Mouse (Mus musculus): Measurements from ENCODE around the gene Snupn. TPM values are rescaled to one million over a fixed set of nuclear protein-coding genes. Genes with fewer than 3 reads are reported as not detected.

The Snupn gene
- polyA plus RNA-seq, 1 experiment, result not detected

DNA sequence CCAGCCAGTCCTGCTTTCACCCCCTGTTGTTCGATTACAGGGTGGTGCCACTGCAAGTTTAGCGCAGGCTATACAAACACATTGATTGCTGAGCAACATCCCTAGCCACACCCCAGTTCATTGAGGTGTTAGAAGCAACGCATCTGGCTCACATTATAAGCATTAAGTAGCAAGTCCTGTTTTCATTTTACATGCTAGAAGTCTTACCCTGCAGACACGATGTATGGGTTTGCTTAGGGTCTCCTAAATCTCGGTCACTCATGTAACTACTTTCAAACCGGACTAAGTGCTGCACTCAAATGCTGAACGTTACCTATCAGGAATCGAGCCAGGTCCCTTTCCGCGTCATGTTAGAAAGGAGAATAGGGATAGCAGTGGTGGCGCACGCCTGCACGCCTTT is 911 bp upstream of the Snupn start:
- TF ChIP-seq CTCF (IDR thresholded peaks at IDR 0.05; ENCODE audit: insufficient read depth, low read depth, low read length), result no peak
- TF ChIP-seq POLR2A (IDR thresholded peaks at IDR 0.05; ENCODE audit: insufficient read depth, low read depth, low read length), result no peak
- 26% methylated on average over 13 of the region's 13 CpGs for WGBS
- no peak overlapping the region for H3K27ac ChIP-seq (ENCODE audit: insufficient read depth, low read depth, low read length)
- H3K4me1 ChIP-seq (ENCODE audit: control insufficient read depth, insufficient read depth, low read length), result no peaks in the 10 kb centered on the region; the same call in 1 of the 2 replicates
- no peak overlapping the region for H3K4me3 ChIP-seq (ENCODE audit: insufficient read depth, low read depth, low read length)

DNA sequence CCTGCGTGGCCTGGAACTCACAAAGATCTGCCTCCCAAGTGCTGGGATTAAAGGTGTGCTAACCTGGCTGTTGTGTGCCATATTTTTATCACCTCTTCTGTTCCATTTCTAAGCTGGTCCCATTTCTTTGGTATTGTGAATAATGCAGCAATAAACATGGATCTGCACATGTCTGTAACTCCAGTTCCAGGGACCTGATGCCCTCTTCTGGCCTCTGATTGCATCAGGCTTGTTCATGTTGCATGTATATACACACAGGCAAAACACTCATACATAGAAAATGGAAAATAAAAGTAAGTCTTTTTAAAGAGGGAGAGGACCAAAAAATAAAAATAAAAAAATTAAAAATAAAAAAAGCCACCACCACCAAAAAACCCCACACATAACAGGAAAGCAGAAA is 2.9 kb downstream of the Snupn start:
- WGBS, result 97% methylated on average over 1 of the region's 1 CpGs
- Histone ChIP-seq H3K4me1 (ENCODE audit: control insufficient read depth, insufficient read depth, low read length) (no peaks in the 10 kb centered on the region; the same call in 1 of the 2 replicates), H3K4me3 (ENCODE audit: insufficient read depth, low read depth, low read length) (no peak overlapping the region), H3K27ac (ENCODE audit: insufficient read depth, low read depth, low read length) (no peak overlapping the region)
- TF ChIP-seq POLR2A (IDR thresholded peaks at IDR 0.05; ENCODE audit: insufficient read depth, low read depth, low read length), result no peak
- TF ChIP-seq CTCF (IDR thresholded peaks at IDR 0.05; ENCODE audit: insufficient read depth, low read depth, low read length), result no peak

DNA sequence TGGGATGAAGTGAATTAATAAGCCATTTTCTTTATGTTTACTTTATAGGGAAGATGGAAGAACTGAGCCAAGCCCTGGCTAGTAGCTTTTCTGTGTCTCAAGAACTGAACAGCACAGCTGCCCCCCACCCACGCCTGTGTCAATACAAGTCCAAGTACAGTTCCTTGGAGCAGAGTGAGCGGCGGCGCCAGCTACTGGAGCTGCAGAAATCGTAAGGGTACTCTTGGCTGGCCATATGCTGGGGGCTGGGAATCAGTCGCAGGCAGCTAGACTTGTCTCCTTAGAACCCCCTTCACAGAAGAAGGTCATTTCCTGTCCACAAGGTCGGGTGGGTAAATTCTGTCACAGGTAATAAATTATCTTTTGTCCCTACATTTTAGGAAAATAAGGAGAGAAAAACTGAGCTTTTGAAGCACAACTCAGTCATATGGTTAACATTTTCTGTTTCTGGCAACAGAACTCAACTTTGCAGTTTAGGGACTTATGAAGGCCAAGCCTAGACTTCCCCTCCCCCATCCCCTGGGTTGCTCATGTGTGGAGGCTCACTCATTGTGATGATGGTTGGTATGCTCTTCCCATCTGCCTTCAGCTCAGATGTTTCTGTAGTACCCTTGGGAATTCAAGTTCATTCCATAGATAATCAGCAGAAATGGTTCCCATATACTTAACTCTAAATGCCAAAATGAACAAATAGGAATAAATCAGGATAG is 6.4 kb downstream of the Snupn start:
- H3K4me1 ChIP-seq (ENCODE audit: control insufficient read depth, insufficient read depth, low read length), result no peaks in the 10 kb centered on the region
- TF ChIP-seq POLR2A (IDR thresholded peaks at IDR 0.05; ENCODE audit: insufficient read depth, low read depth, low read length) (no peak), CTCF (IDR thresholded peaks at IDR 0.05; ENCODE audit: insufficient read depth, low read depth, low read length) (no peak)
- WGBS, result 90% methylated on average over 7 of the region's 7 CpGs

DNA sequence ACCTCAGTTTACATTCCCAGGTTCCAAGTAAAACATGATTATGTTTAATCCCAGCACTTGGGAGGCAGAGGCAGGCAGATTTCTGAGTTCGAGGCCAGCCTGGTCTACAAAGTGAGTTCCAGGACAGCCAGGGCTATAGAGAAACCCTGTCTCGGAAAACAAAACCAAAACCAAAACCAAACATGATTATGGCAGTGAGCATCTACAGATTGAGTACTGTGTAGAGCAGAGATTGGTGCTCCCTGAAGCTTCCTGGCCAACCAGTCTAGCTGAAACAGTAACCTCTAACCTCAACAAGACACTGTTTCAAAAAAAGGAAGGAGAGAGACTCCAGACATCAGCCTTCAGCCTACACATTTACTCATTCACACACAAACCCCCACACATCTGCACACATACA is 8.0 kb downstream of the Snupn start:
- 99% methylated on average over 2 of the region's 2 CpGs for WGBS
- Histone ChIP-seq H3K4me1 (ENCODE audit: control insufficient read depth, insufficient read depth, low read length) (no peaks in the 10 kb centered on the region), H3K27ac (ENCODE audit: insufficient read depth, low read depth, low read length) (no peak overlapping the region), H3K4me3 (ENCODE audit: insufficient read depth, low read depth, low read length) (no peak overlapping the region)
- no peak for TF ChIP-seq POLR2A (IDR thresholded peaks at IDR 0.05; ENCODE audit: insufficient read depth, low read depth, low read length)
- TF ChIP-seq CTCF (IDR thresholded peaks at IDR 0.05; ENCODE audit: insufficient read depth, low read depth, low read length), result no peak

More for the DNA sequence above, 6.4 kb downstream of the Snupn start:
- no peak overlapping the region for H3K4me3 ChIP-seq (ENCODE audit: insufficient read depth, low read depth, low read length)
- H3K27ac ChIP-seq (ENCODE audit: insufficient read depth, low read depth, low read length), result no peak overlapping the region

DNA sequence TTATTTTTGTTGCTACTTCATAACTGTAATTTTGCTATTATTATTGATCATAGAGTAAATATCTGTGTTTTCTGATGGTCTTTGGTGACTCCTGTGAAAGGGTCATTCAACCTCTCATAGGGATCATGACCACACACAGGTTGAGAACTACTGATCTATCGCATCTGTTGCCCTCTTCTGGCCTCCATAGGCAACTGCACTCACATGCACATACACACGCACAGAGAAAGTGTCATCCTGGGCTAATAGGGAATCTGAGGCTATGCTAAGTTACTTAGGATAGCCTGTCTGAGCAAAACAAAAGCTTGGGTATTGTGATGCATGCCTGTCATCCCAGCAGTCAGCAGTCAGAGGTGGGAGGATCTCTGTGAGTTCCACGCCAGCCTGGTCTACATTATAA is 10.9 kb downstream of the Snupn start:
- Histone ChIP-seq H3K4me1 (ENCODE audit: control insufficient read depth, insufficient read depth, low read length) (no peaks in the 10 kb centered on the region), H3K27ac (ENCODE audit: insufficient read depth, low read depth, low read length) (no peak overlapping the region), H3K4me3 (ENCODE audit: insufficient read depth, low read depth, low read length) (no peak overlapping the region)
- TF ChIP-seq CTCF (IDR thresholded peaks at IDR 0.05; ENCODE audit: insufficient read depth, low read depth, low read length), result no peak
- TF ChIP-seq POLR2A (IDR thresholded peaks at IDR 0.05; ENCODE audit: insufficient read depth, low read depth, low read length), result no peak
- 96% methylated on average over 3 of the region's 3 CpGs for WGBS

DNA sequence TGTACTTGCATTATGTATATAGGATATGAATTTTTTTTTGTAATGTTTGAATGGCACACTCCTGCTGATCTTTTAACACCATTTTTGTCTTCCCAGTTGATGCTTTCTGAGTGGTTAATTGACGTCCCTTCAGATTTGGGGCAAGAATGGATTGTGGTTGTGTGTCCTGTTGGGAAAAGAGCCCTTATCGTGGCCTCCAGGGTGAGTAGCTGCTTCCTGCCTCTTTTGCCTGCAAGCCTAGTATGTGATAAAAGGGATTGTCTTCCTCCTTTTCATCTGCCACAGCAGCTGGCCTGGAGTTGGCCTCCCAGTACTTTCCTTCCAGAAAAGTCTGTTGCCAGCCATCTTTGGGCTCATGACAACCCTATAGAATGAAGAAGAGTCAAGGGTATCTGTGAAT is 19.5 kb downstream of the Snupn start:
- 86% methylated on average over 2 of the region's 2 CpGs for WGBS
- Histone ChIP-seq H3K27ac (ENCODE audit: insufficient read depth, low read depth, low read length) (no peak overlapping the region), H3K4me3 (ENCODE audit: insufficient read depth, low read depth, low read length) (no peak overlapping the region), H3K4me1 (ENCODE audit: control insufficient read depth, insufficient read depth, low read length) (no peaks in the 10 kb centered on the region)
- TF ChIP-seq POLR2A (IDR thresholded peaks at IDR 0.05; ENCODE audit: insufficient read depth, low read depth, low read length), result no peak
- TF ChIP-seq CTCF (IDR thresholded peaks at IDR 0.05; ENCODE audit: insufficient read depth, low read depth, low read length), result no peak

DNA sequence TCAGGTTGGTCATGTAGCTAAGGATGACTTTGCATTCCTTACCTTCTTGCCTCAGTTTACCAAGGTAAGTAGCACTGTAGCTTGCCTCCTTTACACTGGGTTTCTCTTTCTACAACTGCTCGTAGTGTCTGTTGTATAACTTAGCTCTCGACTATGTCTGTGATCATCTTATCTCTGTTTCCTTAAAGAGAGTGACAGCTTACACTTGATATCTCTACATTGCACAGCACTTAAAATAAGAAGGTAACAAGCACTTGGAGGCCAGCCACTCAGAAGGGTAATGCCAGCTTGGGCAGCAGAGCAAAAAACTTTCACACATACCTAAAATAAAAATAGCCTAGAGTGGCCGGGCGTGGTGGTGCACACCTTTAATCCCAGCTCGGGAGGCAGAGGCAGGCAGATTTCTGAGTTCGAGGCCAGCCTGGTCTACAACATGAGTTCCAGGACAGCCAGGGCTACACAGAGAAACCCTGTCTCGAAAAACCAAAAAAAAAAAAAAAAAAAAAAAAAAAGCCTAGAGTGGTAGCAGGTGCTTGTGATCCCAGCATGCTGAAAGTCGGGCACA is 23.4 kb downstream of the Snupn start:
- no peaks in the 10 kb centered on the region for H3K4me1 ChIP-seq (ENCODE audit: control insufficient read depth, insufficient read depth, low read length)
- no peak overlapping the region for H3K27ac ChIP-seq (ENCODE audit: insufficient read depth, low read depth, low read length)
- 91% methylated on average over 8 of the region's 8 CpGs for WGBS
- H3K4me3 ChIP-seq (ENCODE audit: insufficient read depth, low read depth, low read length), result no peak overlapping the region
- TF ChIP-seq POLR2A (IDR thresholded peaks at IDR 0.05; ENCODE audit: insufficient read depth, low read depth, low read length) (no peak), CTCF (IDR thresholded peaks at IDR 0.05; ENCODE audit: insufficient read depth, low read depth, low read length) (no peak)

DNA sequence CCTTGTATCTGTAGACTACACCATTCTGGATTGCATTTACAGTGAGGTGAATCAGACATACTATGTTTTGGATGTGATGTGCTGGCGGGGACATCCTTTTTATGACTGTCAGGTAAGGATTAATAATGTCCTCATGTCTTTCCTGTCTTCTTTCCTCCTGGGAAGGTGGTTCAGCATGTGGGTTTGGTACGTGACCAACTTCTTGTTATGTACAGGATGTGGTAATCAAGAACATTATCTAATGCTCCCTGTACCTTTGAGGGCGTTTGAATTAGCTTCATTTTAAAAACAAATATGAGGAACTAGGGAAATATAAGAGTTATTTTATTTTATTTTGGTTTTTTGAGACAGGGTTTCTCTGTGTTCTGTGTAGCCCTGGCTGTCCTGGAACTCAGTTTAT is 24.5 kb downstream of the Snupn start:
- Histone ChIP-seq H3K27ac (ENCODE audit: insufficient read depth, low read depth, low read length) (no peak overlapping the region), H3K4me3 (ENCODE audit: insufficient read depth, low read depth, low read length) (no peak overlapping the region), H3K4me1 (ENCODE audit: control insufficient read depth, insufficient read depth, low read length) (no peaks in the 10 kb centered on the region)
- WGBS, result 89% methylated on average over 3 of the region's 3 CpGs
- TF ChIP-seq CTCF (IDR thresholded peaks at IDR 0.05; ENCODE audit: insufficient read depth, low read depth, low read length) (no peak), POLR2A (IDR thresholded peaks at IDR 0.05; ENCODE audit: insufficient read depth, low read depth, low read length) (no peak)

DNA sequence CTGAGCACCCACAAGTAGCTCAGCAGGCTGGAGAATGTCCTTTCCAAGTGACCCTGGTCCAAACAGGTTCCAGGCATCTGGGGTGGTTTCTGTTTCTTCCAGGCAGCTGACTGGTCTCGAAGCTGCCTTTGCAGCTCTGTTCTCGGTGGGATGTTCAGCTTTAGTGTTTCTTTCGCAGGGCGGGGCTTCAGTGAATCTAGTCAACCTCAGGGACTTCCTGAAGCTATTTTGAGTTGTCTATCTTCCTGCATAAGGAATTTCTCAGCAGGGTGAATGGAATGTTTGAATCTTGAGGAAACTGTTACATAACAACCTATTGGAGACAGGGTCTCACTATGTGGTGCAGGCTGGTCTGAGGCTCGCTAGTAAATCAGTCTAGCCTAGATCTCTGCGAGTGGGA is 29.5 kb downstream of the Snupn start:
- Histone ChIP-seq H3K27ac (ENCODE audit: insufficient read depth, low read depth, low read length) (no peak overlapping the region), H3K4me3 (ENCODE audit: insufficient read depth, low read depth, low read length) (no peak overlapping the region), H3K4me1 (ENCODE audit: control insufficient read depth, insufficient read depth, low read length) (peaks cover 9% of the 10 kb centered on the region)
- 90% methylated on average over 6 of the region's 6 CpGs for WGBS
- TF ChIP-seq CTCF (IDR thresholded peaks at IDR 0.05; ENCODE audit: insufficient read depth, low read depth, low read length) (no peak), POLR2A (IDR thresholded peaks at IDR 0.05; ENCODE audit: insufficient read depth, low read depth, low read length) (no peak)
